Mouse (Mus musculus) layer of hippocampus, adult 18-20 months (tissue): ENCODE measurements at regions not wholly inside any gene's neighbourhood (a gene's known extent, or its start where the extent isn't known, plus 50 kb on each side); places are given as distances from the start of the nearest gene placed in this dataset.

Experiments used
- DNase-seq, 2 experiments: peaks; one replicate each; pipeline ENCODE4 v3.0.0; 2022; ENCODE audit warnings: low spot score in 2 of 2

DNA sequence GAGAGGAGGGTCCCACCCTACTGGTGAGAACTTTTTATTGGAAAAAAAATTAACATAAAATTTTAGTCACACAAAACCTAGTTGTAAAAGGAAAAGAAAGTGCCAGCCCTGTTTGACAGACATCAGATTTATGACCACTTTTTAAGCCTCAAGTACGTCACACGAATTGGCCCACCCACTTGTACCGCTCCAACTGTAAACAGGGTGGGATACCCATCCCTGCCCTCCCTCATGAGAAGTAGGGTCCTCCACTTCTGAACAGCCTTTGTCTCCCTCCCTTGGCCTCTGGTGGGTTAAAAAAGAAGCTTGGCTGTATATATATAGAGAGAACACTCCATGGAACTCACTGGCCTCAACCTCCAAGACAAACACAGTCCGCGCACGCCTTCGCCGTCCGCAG lies 303.5 kb downstream of the Sox9 start:
- DNase-seq = no peak

DNA sequence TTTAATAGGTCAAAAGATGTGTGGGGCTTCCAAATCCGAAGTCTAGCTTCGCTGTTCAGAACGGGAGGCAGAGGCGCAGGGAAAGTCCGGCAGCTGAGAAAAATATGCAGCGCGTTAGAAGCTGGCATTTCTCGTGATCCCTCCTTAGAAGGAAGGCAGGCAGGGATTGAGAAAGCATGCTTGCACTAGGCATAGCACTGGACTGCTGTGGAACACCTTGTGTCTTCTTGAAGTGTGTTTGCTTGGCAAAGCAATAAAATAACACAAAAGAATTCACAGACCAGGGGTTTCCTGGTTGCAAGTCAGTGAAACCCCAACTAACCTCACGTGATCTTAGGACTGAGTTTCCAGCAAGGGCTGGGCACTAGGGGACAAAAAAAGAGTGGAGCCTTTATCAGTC lies 305.1 kb downstream of the Sox9 start:
- DNase-seq = no peak

DNA sequence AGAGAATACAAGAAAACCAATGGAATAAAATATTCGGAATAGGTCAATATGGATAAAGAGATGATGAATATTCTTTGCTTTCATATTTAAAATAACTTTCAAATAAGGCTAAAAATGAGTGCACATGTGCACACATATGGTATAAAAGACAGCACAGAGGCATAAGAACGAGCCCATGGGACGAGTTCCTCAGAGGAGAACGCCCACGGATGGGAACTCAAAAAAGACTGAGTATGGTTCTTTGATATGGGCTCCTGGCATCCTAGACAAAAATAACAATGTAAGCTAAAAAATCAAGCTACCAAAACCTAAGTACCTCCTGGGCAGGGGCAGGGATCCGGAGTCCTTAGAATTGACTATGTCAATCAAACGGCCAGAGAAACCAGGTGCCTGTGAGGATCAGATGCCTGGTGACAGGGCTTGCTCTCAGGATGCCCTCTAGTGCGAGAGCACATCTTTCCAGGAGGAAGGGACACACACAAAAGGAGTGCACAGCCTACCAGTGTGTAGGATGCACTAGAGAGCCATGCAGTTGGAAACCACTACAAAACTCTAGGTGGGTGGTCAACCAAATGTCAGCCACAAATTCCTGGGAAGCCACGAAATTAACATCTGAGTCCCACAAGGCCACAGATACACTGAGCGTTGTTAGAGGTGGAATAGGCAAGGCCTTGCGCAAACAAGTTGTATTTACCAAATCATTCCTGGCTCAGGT lies 307.8 kb downstream of the Sox9 start:
- no peak for DNase-seq

DNA sequence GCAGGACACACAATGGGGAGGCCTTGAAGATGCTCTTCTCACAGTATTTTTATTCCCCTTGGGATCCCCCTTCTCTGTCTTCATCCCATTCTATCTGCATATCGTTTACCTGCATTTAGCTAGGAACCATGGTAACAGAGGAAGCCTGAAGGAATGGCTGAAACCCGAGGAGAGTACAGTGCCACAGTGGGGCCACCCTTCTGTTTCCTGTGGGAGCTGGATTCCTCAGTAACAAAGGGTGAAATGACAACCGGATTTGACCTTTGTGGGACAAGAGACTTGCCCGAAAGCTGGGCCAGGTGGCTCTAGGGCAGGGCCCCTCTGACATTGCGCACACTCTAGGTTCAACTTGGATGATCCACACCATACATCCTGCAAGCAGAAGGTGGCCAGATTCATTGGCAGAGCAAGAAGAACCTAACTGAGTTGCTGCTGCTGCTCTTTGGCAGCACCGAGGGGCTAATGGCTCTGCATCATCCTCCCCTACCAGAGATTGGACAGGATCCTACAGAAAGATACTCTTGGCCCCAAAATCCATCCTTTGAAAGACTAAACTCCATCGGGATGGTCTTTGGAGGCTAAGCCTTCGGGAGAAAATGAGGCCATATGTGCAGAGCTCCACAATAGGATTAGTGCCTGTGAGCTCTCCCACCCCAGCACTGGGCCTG lies 310.0 kb downstream of the Sox9 start:
- no peak for DNase-seq

DNA sequence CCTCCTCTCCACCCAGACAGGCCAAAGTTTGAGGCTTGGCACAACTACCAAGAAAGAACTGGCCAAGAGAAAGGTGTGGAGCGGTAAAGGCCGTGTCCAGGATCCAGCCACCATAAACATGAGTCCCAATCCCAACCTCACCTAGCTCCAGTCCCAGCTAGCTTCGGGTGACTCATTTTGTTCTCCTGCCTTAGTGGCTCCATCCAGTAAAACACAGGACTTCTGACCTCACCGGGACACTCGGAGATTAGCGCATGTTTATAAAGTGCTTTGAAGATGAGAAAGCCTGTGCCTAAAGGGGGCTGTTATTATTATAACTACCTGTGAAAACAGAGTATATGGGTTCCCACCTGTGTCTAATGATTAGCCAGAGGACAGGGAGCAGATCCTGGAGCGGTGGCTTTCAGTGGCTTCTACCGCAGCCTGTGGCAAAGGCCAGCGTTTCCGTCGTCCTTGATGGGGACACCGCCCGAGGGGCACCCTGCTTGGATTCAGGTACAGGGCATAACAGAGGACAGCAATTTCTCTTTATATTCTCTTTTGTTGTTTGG lies 311.9 kb downstream of the Sox9 start:
- no peak for DNase-seq

DNA sequence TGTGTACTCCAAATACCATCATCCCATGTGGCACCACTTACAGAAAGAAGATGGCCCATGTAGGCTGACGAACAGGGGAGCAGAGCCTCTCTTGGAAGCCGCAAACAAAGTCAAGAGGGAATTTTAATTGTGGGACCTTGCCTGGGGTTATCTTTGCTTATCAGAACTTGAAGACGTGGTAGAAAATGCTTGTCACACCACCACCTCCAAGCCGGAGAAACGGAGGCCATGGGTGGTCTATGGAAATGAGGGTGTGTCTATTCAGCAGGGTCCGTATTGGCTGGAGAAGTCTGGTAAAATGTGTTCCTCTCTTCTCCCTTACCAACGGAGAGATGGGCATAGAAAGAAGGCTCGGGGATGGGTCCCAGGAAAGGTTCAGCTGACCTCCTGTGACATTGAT lies 313.6 kb downstream of the Sox9 start:
- no peak for DNase-seq

DNA sequence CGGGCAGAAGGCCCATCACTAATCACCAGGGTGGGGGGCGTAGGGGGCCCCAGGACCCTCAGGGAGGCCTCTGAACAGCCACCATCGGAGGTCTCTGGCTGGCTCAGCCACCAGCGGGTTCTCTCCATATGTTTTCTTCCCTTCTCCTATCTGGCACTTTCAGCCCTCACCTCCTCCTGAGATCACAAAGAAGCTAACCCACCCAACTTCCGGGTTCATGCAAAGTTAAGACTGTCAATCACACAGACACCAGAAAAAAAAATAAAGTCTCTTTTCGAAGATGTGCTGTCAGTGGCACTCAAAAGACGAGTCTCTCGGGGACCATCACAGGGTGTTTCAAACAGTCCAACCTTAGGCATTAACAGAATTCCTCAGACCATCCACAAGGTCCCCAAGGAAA lies 314.2 kb downstream of the Sox9 start:
- DNase-seq = no peak

DNA sequence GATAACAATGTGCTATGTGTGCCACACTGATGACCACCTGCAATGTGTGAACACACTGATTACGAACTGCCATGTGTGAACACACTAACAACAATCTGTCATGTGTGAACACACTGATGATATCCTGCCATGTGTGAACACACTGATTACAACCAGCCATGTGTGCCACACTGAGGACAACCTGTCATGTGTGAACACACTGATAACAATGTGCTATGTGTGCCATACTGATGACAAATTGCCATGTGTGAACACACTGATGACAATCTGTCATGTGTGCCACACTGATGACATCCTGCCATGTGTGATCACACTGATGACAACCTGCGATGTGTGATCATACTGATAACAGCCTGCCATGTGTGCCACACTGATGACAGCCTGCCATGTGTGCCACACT lies 316.3 kb downstream of the Sox9 start:
- no peak for DNase-seq

DNA sequence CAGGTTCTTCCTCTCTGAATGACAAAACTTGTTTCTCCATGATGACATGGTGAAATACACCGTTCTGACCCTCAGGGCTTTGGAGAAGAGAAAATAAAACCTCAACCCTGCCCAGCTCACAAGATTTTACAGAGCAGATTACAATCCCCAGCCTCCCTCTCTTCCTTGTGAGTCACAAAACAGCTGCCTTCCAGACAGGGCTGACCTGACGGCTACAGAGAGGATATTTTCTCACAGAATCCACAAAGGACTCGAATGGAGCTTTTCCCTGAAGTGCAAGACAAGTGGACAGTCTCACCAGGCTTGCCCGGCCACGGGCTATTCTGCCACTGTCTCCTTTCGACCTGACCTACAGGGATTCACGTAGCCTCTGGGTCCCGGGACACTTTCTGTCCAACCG lies 318.8 kb downstream of the Sox9 start:
- DNase-seq = no peak

DNA sequence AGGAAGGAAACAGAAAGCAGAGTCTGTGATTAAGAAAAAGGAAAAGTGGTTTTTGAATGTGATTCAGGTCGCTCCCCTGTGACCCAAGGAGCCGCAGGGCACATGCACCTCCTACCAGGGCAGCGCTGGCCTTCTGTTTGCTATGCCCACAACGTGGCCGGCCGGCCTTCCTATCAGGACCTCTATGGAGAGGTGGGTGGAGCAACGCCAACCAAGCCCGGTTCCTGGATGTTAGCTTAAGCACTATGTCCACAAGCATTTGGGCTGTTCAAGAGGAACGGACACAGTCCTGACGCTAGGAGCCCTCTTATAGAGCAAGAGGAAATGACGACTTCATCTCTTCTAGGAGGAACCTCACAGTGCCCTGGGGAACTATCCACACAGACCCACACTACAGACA lies 319.5 kb downstream of the Sox9 start:
- no peak for DNase-seq

DNA sequence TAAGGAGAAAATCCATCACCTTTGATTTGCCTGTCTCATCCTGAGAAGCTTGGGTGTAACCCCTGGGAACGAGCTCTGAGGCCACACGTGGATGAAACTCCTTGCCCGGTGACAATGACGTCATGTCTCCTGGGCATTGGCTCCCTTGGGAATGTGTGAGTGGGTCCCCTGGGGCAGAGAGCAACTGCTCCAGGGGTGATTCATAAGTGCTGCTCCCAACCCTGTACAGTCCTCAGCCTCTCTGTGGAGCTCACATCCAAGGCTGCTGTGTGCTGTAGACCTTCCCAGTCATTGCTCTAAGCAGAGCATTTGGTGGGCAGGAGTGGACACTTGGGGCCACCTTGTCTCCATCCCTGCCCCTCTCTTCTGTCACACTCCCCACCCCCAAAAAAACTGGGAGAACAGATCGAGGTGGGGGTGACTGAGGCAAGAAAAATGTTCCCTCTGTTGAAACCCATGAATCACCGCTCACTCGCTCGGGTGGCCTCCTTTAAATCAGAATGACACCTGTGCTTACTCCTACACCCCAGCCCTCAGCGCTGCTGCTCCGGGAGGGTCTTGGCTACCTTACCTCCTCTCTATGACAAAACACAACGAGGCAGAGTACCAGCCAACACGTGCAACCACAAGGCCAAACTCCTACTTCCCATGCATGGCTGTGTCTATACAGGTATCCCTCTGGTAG lies 321.3 kb downstream of the Sox9 start:
- DNase-seq = peak in 1 of 2 experiments; percentile 30

DNA sequence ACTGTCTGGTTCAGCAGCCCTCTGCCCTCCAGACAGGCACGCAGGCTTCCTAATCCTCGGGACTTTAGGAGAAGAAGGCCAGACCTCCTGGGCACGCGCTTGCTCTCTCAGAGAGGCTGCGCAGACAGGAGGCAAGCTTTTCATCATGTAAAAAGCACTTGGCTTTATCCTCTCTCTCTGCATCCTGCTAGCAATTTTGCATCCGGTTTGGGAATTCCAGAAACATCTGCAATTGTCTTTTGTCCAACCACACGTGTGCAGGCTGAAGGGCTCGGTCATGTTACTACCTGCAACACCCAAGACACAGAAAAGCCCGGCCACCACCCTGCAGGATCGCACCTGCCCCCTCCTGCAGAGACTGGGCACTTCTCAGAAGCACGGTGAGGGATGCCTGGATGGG lies 323.3 kb downstream of the Sox9 start:
- no peak for DNase-seq

DNA sequence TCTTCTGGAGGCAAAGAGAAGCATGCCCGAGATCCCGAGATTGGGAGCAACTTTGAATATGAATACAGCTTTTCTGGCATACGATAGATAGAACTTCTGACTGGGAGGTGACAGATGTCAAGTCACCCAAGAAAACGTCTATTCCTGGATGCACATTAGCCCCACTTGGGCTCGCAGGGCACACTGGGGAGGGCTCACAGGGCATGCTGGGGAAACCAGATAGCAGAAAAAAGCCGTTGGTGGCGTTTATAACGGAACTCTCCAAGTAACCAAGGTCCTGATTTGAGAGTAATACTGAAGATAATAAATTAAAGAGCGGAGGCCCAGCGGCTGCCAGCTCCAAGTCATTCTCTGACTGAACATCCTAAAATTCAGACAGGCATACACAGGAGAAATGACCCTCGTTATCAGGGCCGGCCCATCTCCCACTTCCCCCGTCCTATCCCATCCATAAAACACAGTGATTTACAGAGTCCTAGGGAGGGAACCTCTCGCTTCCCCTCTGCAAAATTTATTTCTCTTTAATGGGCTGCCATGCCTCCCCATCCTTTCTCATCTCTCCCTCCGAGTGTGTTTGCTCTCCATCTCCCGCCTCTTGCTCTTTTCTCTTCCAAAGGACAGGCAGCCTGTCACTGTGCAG lies 325.3 kb downstream of the Sox9 start:
- DNase-seq = no peak

DNA sequence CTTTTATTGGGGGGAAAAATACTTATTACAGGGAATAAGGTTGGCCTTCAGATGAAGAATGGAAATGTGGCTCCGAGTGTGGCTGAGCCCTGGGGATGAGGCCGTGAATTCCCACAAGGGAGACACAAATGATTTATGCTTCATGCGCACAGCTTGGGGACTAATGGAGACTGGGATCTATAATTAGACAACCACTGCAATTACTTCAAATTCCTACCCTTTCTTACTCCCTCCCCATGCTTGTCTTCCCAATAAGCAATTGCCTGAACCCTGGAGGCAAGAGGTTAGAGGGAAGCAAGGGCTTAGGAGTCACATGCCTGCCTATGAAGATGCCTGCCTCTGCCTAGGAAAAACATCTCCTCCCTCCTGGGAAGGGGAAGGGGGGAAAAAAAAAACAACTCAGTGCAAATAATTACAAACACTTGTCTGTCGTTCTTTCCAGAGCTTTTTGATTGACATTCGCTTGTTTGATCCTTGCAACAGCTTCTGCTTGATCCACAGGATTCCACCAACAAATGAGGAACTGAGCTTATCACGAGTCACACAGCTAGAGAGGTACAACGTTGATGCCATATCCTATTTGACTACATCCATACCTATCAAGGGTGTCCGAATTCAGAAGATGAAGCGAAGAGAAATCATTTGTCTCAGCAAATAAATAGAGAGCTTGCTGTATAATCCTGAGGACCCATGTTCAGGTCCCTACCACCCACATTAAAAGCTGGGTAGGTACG lies 326.1 kb downstream of the Sox9 start:
- no peak for DNase-seq

DNA sequence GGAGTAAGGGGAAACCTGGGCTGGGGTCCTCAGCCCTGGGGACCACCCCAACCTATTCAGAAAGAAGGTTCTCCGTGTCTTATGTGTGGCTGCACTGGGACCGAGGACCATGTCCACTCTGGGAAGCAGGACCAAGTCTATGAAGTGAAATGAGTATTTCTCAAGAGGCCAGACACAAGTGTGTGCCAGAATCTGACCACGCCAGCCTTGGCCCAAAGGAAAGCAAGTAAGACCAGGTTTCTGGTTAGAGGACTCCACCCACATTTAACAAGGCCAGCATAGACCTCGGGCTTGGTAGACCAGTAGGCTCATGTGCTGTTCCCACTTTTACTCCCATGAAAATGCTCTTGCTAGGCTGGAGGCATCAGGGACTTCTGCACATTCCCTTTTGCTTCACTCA lies 327.1 kb downstream of the Sox9 start:
- DNase-seq = no peak

DNA sequence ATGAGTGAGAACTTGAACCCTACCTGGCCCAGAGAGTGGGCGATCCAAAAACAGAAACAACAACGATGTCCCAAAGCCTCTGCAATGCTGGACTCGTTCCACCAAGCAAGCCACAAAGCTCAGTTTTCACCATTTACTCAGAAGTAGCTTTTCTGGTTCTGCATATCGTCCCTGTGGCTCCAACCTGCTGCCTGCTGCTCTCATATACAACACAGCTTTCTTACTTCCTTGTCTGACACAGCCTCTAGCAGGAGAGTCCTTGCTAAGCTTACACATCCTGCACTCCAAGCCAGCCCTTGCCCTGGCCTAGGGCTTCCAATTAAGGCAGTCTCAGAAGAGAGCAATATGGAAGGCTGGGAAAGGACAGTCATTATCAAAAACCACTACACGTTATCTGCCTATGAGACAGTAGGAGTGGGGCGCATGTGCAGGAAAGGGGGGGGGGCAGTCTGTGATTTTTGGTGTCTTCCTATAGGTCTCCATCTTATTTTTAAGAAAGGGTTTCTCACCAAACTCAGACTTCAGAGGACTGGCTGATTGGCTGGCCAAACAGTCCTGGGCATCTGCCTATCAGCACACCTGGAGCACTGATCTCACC lies 331.3 kb downstream of the Sox9 start:
- DNase-seq = no peak

DNA sequence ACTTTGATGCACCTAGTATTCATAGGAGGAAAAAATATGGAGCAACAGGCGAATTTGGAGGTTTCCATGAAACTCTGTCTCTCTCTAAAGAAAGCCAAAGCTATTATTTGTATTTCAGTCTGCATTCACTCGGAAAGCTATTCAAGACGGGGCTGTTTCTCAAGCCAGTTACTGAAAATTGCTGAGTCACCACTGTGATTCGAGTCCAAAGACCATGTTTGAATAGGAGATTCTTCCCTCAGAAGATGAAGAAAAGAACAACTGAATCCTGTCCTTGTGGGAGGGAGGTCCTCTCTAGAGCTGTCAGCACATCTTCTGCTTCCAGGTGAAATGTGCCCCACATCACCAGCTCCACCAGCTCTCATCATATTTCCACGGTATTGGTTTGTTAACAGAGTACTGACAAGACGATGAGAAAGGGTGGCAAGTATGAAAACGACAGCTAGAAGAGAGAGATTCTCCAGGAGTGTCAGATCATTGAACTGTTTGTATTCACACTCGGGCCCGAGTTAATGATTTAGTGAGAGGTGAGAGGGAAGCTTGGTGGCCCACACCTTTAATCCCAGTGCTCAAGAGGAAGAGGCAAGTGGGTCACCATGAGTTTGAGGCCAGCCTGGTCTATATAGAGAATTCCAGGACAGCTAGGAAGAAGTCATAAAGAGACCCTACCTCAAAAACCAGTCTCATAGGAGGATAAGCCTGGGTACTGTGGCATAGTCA lies 335.3 kb downstream of the Sox9 start:
- no peak for DNase-seq

DNA sequence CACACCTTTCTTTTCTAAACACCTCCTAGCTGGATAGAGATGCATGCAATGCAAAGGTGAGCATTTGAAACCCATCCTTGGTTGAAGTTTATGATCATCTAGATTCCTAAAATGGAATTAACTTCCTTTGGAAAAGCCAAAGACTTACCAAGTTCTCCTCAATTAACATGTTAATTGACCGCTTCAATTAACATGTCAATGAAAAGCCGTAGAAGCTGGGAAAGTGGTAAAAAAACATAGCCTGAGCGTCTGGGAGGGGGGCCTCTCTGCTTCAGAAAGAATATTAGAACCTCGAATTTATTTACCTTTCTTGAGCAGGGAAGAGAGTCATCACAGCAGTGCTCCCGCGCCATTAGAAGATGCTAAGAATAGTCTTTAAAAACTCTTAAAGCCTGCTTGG lies 338.5 kb downstream of the Sox9 start:
- DNase-seq = no peak

DNA sequence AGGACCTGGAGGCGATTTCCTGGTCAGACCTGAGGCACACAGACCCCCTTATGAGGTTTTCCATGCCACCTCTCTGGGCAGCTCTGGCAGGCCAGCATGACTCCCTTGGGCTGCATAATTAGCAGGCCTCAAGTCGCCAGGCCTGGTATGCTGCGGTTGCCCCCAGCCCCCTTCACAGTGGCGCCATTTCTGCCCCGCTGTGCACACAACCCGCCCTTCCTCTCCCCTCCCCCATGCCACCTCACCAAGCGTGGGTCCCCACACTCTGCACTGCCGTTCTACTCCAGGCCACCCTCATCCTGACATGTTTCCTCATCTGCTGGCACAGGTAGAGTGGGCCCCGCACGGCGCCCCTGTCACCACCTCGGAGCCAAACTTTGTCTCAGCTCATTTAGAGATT lies 339.3 kb downstream of the Sox9 start:
- no peak for DNase-seq

DNA sequence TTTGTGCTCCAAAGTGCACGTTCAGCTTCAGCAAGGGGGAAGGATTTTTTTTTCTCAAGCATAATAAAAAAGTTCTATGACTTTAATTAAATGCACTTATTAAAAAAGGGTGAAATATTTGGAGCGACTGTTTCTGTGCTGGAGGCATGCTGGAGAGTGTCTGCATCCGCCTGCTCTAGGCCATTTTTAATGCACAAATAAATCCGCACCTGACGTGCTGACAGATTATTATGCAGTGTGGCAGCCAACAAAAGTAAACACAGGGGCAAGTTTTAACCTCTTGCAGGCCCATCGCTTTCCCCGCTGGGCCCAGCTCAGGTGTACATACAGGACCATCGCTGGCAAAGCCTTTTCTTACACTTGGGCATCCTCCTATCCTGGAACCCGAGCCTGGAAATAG lies 340.1 kb downstream of the Sox9 start:
- DNase-seq = no peak
